Comparison of ENCODE assay signal across 12 mouse cellular contexts in the genomic region with DNA sequence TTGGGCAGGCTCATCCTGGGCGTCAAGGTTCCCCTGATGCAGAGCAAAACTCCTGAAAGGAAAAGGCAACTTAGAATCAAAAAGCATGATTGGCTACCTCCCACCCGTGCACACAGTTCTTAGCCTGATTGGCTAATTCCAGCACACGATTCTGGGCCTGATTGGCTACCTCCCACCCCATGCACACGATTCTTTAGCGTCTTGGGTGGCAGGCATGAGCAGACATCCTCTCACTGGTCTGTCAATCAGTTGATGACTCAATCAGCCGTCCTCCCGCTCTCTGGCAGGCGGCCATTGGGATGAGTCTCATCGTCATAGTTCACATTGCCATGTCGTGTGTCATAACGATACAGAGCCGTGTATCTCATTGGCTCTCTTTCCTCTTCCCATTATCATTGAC. TPM values are rescaled to one million over a fixed set of nuclear protein-coding genes. Genes with fewer than 3 reads are reported as not detected.
DNase-seq lines count a peak whose midpoint lies in the region; ATAC-seq lines count a peak whose summit lies in the region.
"Had no signal": no experiment of that assay in that cellular context is flagged by ENCODE, and none has a peak within 500 bp of the region (broad histone marks: within the 10 kb centered on the region; RNA-seq: fewer than 3 reads in every experiment).

No protein-coding gene starts in this region.

- H3K27ac ChIP-seq in hindbrain, embryonic 12.5 days = no peak overlapping the region

- peak; percentile 36 for DNase-seq in gastrocnemius, postnatal 14 days
- DNase-seq in gastrocnemius, adult 8-10 months (ENCODE audit: low spot score in 2 of 2) = no peak
- DNase-seq in urinary bladder, postnatal 25 days (ENCODE audit: low spot score) = peak; percentile 58
- DNase-seq in urinary bladder, adult 2 months (ENCODE audit: low spot score) = no peak
- peak; percentile 57 for DNase-seq in testis, postnatal 14 days (ENCODE audit: low spot score)
- no peak for DNase-seq in ovary, postnatal 14 days (ENCODE audit: low spot score)
- no peak for DNase-seq in kidney, postnatal 14 days

- no peaks in the 10 kb centered on the region for H3K9me3 ChIP-seq in hindbrain, embryonic 12.5 days (replicated peaks)

- H3K4me3 ChIP-seq in hindbrain, embryonic 12.5 days = no peak overlapping the region

- peak; percentile 51 for ATAC-seq in hindbrain, embryonic 12.5 days (ENCODE audit: low FRiP score)

- H3K4me1 ChIP-seq in hindbrain, embryonic 12.5 days = peaks cover 13% of the 10 kb centered on the region

- H3K4me2 ChIP-seq in hindbrain, embryonic 12.5 days (replicated peaks) = no peak overlapping the region

- WGBS in hindbrain, embryonic 12.5 days = 66% methylated on average over 12 of the region's 12 CpGs

- intact Hi-C loops in gastrocnemius, postnatal 14 days (cut with DNase I; ENCODE audit: low total_unique reads) = loop anchor here (5.0 to 10.0 kb wide), 2 partner anchors 33 to 106 kb away; no protein-coding TSS in a partner anchor

- no peak overlapping the region for H3K9ac ChIP-seq in hindbrain, embryonic 12.5 days

- H3K36me3 ChIP-seq in hindbrain, embryonic 12.5 days = no peaks in the 10 kb centered on the region

- H3K27me3 ChIP-seq in hindbrain, embryonic 12.5 days = no peaks in the 10 kb centered on the region
- H3K27me3 ChIP-seq: CH12.LX had no signal

RNA-seq across cellular contexts. Expression of a gene that starts 10.3 kb away (rescaled TPM):
- not detected for total RNA-seq in gastrocnemius, postnatal 14 days (2021)
- total RNA-seq in gastrocnemius, adult 8-10 months (2022) = not detected
- polyA plus RNA-seq in urinary bladder, adult 2 months (2012; rRNA removed) = 9.8 and 10.2 TPM in 2 replicates
- 0.13 and 0.29 TPM in 2 replicates for polyA plus RNA-seq in hindbrain, embryonic 12.5 days (2016; fragmentation: Nextera tagmentation; extraction: Ambion mirVana)
- total RNA-seq: common myeloid progenitor, adult 5-6 weeks; left cerebral cortex, postnatal 14 days had no signal

RNA-seq across cellular contexts. Expression of a gene that starts 27.7 kb away (rescaled TPM):
- not detected for total RNA-seq in gastrocnemius, postnatal 14 days (2021)
- total RNA-seq in gastrocnemius, adult 8-10 months (2022) = not detected
- not detected in 2 replicates for polyA plus RNA-seq in urinary bladder, adult 2 months (2012; rRNA removed)
- 0.08 TPM in 2 replicates for polyA plus RNA-seq in hindbrain, embryonic 12.5 days (2016; fragmentation: Nextera tagmentation; extraction: Ambion mirVana)
- total RNA-seq: CH12.LX; common myeloid progenitor, adult 5-6 weeks; left cerebral cortex, postnatal 14 days had no signal

RNA-seq across cellular contexts. Expression of a gene that starts 47.9 kb away (rescaled TPM):
- 10 to 100 TPM; 52.0 to 65.5 TPM for total RNA-seq in gastrocnemius, postnatal 14 days (2021)
- 10 to 100 TPM; 58.7 to 64.9 (median 60.5) TPM for total RNA-seq in gastrocnemius, adult 8-10 months (2022)
- 60.7 and 70.4 TPM in 2 replicates for polyA plus RNA-seq in urinary bladder, adult 2 months (2012; rRNA removed)
- 101 and 112 TPM in 2 replicates for polyA plus RNA-seq in hindbrain, embryonic 12.5 days (2016; fragmentation: Nextera tagmentation; extraction: Ambion mirVana)

RNA-seq across cellular contexts. Expression of a gene that starts 56.8 kb away (rescaled TPM):
- not detected for total RNA-seq in gastrocnemius, postnatal 14 days (2021)
- not detected for total RNA-seq in gastrocnemius, adult 8-10 months (2022)
- not detected in 2 replicates for polyA plus RNA-seq in urinary bladder, adult 2 months (2012; rRNA removed)
- 17.7 and 25.6 TPM in 2 replicates for polyA plus RNA-seq in hindbrain, embryonic 12.5 days (2016; fragmentation: Nextera tagmentation; extraction: Ambion mirVana)
- total RNA-seq: CH12.LX; common myeloid progenitor, adult 5-6 weeks had no signal
- polyA plus RNA-seq: gonadal fat pad, adult 2 months had no signal

Comparison
In these comparisons a context has a peak if more than half of its experiments do, and no peak if none do; other contexts are left out.
1. DNase-seq: peak in gastrocnemius, postnatal 14 days (single experiment), urinary bladder, postnatal 25 days (single experiment) and testis, postnatal 14 days (single experiment); none in gastrocnemius, adult 8-10 months (0 of 2), urinary bladder, adult 2 months (single experiment), ovary, postnatal 14 days (single experiment) and kidney, postnatal 14 days (single experiment).